Mouse (Mus musculus): ENCODE results near the gene Prcd.

DNA sequence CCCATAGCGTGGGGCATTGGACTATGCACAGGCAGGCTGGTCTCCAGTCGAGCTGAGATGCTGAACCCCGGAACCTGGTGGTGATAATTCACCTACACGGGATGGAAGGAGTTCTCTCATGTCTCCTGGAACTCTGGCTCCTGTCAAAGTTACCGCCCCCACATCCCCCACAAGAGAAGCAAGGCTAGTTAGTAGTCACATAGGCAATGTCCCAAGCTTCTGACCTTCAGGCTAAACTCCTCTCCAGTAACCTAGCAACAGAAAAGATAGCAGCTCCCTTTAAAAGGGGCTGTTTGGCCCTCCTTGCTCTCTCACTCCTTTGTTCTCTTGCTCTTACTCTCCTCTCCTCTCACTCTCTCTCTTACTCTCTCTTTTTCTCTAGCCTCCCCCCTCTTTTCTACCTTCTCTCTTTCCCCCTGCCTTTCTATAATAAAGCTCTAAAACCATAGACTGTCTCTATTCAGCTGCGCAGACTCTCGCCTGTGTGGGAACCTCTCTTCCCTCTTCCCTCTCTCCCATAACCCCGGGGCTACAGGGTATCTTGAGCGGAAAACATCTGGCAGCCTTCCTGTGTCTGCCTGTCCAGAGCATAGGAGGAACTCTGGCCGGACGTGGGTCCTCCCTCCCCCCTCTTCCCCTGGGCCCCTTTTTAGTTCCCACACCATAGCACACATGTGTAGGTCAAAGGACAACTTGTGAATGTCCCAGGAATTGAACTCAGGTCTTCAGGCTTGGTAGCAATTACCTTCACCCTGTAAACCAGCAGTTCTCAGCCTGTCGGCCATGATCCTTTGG is 23.0 kb upstream of the Prcd start:
- TF ChIP-seq CHD2 (IDR thresholded peaks at IDR 0.05; ENCODE audit: low read depth, low read length) (no peak), ZC3H11A (IDR thresholded peaks at IDR 0.05; ENCODE audit: borderline replicate concordance, low read depth, low read length) (no peak), MAFK (IDR thresholded peaks at IDR 0.05; ENCODE audit: insufficient read depth, low read depth, low read length) (no peak)
